Mouse (Mus musculus): ENCODE measurements around the gene Gabrr3. TPM values are rescaled to one million over a fixed set of nuclear protein-coding genes. Genes with fewer than 3 reads are reported as not detected.

The Gabrr3 gene
- not detected for polyA plus RNA-seq (2012; fragmentation: generic; extraction: Trizol)
- long read RNA-seq, experiment 1: 0 reads
- long read RNA-seq, experiment 2: 0 reads

DNA sequence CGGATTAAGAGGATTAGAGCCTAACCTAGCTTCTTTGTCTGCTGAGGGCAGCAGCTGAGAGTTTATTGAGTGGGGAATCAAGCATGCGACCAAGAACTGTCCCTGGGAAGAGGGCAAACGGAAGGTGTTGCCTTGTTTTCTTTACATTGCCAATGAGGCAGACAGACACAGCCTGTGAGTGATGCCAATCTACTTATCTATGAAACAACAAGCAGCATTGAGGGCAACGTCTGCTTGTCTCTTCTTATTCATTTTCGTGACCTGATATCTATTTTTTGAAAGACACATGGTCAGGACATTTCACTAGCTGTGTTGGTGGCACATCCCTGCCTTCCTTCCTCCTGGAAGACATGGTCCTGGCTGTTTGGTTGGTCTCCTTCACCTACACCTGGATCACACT lies at the start of gene Gabrr3:
Gene Gabrr3 (plus strand): TSS at position 301 of the 400 bp plus-strand sequence.
- no peaks in the 10 kb centered on the region for H3K79me3 ChIP-seq (ENCODE audit: low read depth)
- H3K79me2 ChIP-seq (ENCODE audit: control insufficient read depth, insufficient read depth): no peaks in the 10 kb centered on the region
- no peaks in the 10 kb centered on the region for H3K36me3 ChIP-seq (ENCODE audit: control insufficient read depth, insufficient read depth)
- TF ChIP-seq CEBPB (IDR thresholded peaks at IDR 0.05; ENCODE audit: low read depth) (no peak), USF1 (IDR thresholded peaks at IDR 0.05; ENCODE audit: low read depth) (no peak), FOSL1 (IDR thresholded peaks at IDR 0.05; ENCODE audit: insufficient read depth, low read length, poor library complexity, severe bottlenecking) (no peak)
- H3K27me3 ChIP-seq (ENCODE audit: control insufficient read depth, insufficient read depth, insufficient read length): no peaks in the 10 kb centered on the region
- H3K4me3 ChIP-seq (ENCODE audit: insufficient read depth, poor library complexity, severe bottlenecking): no peak within 1 kb of the TSS
- H3ac ChIP-seq (ENCODE audit: control insufficient read depth, insufficient read length, low read depth): no peak within 1 kb of the TSS

DNA sequence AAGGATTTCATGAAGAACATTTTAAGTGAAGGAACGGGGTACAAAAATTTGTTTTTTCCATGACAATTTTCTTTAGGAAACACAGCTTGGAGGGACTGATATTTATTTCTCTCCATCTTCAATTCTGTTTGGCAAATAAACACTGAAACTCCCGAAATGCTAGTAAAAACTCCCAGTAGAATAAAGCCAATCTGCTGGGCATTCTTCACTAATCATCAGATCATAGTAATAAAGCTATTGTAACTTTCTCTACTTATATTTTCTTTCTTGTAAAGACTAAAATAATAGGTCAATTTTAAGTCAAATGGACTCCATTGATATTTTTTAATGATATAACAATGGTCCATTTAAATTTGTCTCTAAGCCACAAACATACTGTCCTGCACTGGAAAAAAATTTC lies 43.2 kb upstream of the Gabrr3 start, which contains the start of gene Olfr209:
Gene Olfr209 (minus strand): TSS at position 101 of the 400 bp plus-strand sequence.
- Histone ChIP-seq H3K79me3 (ENCODE audit: low read depth) (no peaks in the 10 kb centered on the region), H3K4me3 (ENCODE audit: insufficient read depth, poor library complexity, severe bottlenecking) (no peak within 1 kb of the TSS), H3K79me2 (ENCODE audit: control insufficient read depth, insufficient read depth) (no peaks in the 10 kb centered on the region), H3K27me3 (ENCODE audit: control insufficient read depth, insufficient read depth, insufficient read length) (no peaks in the 10 kb centered on the region), H3K36me3 (ENCODE audit: control insufficient read depth, insufficient read depth) (no peaks in the 10 kb centered on the region), H3ac (ENCODE audit: control insufficient read depth, insufficient read length, low read depth) (no peak within 1 kb of the TSS)
- no peak for TF ChIP-seq CEBPB (IDR thresholded peaks at IDR 0.05; ENCODE audit: low read depth)
- TF ChIP-seq MYOG (IDR thresholded peaks at IDR 0.05; ENCODE audit: control insufficient read depth, extremely low read depth, insufficient read length): no peak
- no peak for TF ChIP-seq CTCF (IDR thresholded peaks at IDR 0.05; ENCODE audit: control insufficient read depth, insufficient read depth, insufficient read length)
- TF ChIP-seq FOSL1 (IDR thresholded peaks at IDR 0.05; ENCODE audit: insufficient read depth, low read length, poor library complexity, severe bottlenecking): no peak
- no peak for TF ChIP-seq MAX (IDR thresholded peaks at IDR 0.05)
- TF ChIP-seq USF1 (IDR thresholded peaks at IDR 0.05; ENCODE audit: low read depth): no peak
- TF ChIP-seq MYOD1 (IDR thresholded peaks at IDR 0.05; ENCODE audit: control insufficient read depth, insufficient read length, low read depth): no peak

DNA sequence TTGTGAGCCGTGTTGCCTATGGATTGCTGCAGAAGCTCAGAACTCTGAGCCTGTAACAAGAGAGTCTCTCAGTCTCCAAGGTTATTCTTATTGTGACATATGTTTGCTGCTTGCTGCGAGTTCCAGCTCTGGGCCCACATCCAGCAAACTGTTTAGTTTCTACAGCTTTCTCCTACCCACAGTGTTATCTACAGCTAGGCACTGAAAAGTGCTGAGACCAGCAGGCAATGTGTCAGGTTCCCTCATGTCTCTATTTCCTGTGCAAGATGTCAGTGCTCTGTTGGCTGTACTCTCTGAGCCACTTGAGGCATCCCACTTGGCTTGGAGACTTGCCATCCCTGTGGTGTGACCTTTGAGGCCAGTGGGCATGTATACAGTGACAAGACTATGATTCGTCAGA lies 13.8 kb upstream of the Gabrr3 start:
- Histone ChIP-seq H3K27me3 (ENCODE audit: control insufficient read depth, insufficient read depth, insufficient read length) (no peaks in the 10 kb centered on the region), H3K36me3 (ENCODE audit: control insufficient read depth, insufficient read depth) (no peaks in the 10 kb centered on the region), H3ac (ENCODE audit: control insufficient read depth, insufficient read length, low read depth) (no peak overlapping the region), H3K4me3 (ENCODE audit: insufficient read depth, poor library complexity, severe bottlenecking) (no peak overlapping the region), H3K79me3 (ENCODE audit: low read depth) (no peaks in the 10 kb centered on the region), H3K79me2 (ENCODE audit: control insufficient read depth, insufficient read depth) (no peaks in the 10 kb centered on the region)
- TF ChIP-seq MAX (IDR thresholded peaks at IDR 0.05) (no peak), MYOG (IDR thresholded peaks at IDR 0.05; ENCODE audit: control insufficient read depth, extremely low read depth, insufficient read length) (no peak)

DNA sequence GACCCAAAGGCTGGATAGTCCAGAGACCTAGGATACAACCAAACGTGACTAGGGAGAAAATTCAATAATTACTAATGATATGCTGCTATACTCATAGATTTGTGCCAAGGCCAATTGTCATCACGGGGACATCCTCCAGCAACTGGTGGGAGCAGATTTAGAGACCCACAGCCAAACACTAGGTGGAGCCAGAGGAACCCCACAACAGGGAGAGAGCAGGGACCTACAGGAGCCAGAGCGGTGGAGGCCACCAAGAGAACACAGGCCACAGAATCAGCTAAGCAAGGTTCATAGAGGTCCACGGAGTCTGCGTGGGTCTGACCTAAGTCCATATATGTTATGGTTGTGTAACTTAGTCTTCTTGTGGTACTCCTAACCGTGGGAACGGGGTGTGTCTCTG lies 6.0 kb upstream of the Gabrr3 start:
- TF ChIP-seq CEBPB (IDR thresholded peaks at IDR 0.05; ENCODE audit: low read depth) (no peak), CTCF (IDR thresholded peaks at IDR 0.05; ENCODE audit: control insufficient read depth, insufficient read depth, insufficient read length) (no peak), MYOG (IDR thresholded peaks at IDR 0.05; ENCODE audit: control insufficient read depth, extremely low read depth, insufficient read length) (no peak), FOSL1 (IDR thresholded peaks at IDR 0.05; ENCODE audit: insufficient read depth, low read length, poor library complexity, severe bottlenecking) (no peak), MAX (IDR thresholded peaks at IDR 0.05) (no peak), MYOD1 (IDR thresholded peaks at IDR 0.05; ENCODE audit: control insufficient read depth, insufficient read length, low read depth) (no peak), USF1 (IDR thresholded peaks at IDR 0.05; ENCODE audit: low read depth) (no peak)
- H3K36me3 ChIP-seq (ENCODE audit: control insufficient read depth, insufficient read depth): no peaks in the 10 kb centered on the region
- no peak overlapping the region for H3ac ChIP-seq (ENCODE audit: control insufficient read depth, insufficient read length, low read depth)
- H3K79me2 ChIP-seq (ENCODE audit: control insufficient read depth, insufficient read depth): no peaks in the 10 kb centered on the region
- H3K4me3 ChIP-seq (ENCODE audit: insufficient read depth, poor library complexity, severe bottlenecking): no peak overlapping the region
- no peaks in the 10 kb centered on the region for H3K79me3 ChIP-seq (ENCODE audit: low read depth)
- H3K27me3 ChIP-seq (ENCODE audit: control insufficient read depth, insufficient read depth, insufficient read length): no peaks in the 10 kb centered on the region

DNA sequence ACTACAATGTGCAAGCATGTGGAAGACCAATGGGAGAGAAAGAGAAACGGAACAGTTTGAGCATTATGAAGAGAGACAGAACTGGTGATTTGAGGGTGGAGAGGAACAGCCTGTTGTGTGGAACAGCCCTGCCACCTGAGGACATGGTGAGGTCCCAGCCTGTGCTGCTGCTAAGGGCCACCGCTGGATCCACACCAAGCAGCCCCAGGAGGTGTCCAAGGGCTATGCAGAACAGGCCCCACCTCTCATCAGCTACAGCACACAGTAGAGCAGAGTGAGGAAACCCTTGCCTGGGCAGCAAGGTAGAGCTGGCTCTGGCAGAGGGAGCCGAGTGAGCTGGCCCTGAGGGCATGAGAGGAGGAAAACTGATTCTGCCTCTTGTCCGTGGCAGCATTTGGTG lies 5.1 kb upstream of the Gabrr3 start:
- Histone ChIP-seq H3K4me3 (ENCODE audit: insufficient read depth, poor library complexity, severe bottlenecking) (no peak overlapping the region), H3K27me3 (ENCODE audit: control insufficient read depth, insufficient read depth, insufficient read length) (no peaks in the 10 kb centered on the region)
- no peak for TF ChIP-seq MYOG (IDR thresholded peaks at IDR 0.05; ENCODE audit: control insufficient read depth, extremely low read depth, insufficient read length)
- TF ChIP-seq CTCF (IDR thresholded peaks at IDR 0.05; ENCODE audit: control insufficient read depth, insufficient read depth, insufficient read length): no peak
- no peak for TF ChIP-seq USF1 (IDR thresholded peaks at IDR 0.05; ENCODE audit: low read depth)
- no peak for TF ChIP-seq MYOD1 (IDR thresholded peaks at IDR 0.05; ENCODE audit: control insufficient read depth, insufficient read length, low read depth)

DNA sequence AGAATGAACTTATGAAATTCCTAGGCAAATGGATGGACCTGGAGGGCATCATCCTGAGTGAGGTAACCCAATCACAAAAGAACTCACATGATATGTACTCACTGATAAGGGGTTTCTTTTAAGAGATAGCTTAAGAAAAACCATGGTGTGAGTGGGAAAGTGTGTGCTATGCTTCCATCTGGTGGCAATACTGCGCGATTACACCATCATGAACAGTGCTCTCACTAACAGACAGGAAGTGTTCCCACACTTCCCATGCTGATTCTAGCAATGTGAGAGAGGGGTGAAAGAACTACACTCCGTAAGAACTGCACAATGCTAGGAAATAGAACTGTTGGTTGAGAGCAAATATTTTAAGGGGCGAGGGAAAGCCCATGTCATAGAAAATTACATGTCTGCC lies 3.4 kb upstream of the Gabrr3 start:
- Histone ChIP-seq H3K79me2 (ENCODE audit: control insufficient read depth, insufficient read depth) (no peaks in the 10 kb centered on the region), H3K27me3 (ENCODE audit: control insufficient read depth, insufficient read depth, insufficient read length) (no peaks in the 10 kb centered on the region)
- TF ChIP-seq FOSL1 (IDR thresholded peaks at IDR 0.05; ENCODE audit: insufficient read depth, low read length, poor library complexity, severe bottlenecking) (no peak), CTCF (IDR thresholded peaks at IDR 0.05; ENCODE audit: control insufficient read depth, insufficient read depth, insufficient read length) (peak; percentile 52)

More for the DNA sequence above, 5.1 kb upstream of the Gabrr3 start:
- Histone ChIP-seq H3ac (ENCODE audit: control insufficient read depth, insufficient read length, low read depth) (no peak overlapping the region), H3K36me3 (ENCODE audit: control insufficient read depth, insufficient read depth) (no peaks in the 10 kb centered on the region), H3K79me3 (ENCODE audit: low read depth) (no peaks in the 10 kb centered on the region), H3K79me2 (ENCODE audit: control insufficient read depth, insufficient read depth) (no peaks in the 10 kb centered on the region)

More for the DNA sequence above, 3.4 kb upstream of the Gabrr3 start:
- Histone ChIP-seq H3K36me3 (ENCODE audit: control insufficient read depth, insufficient read depth) (no peaks in the 10 kb centered on the region), H3K79me3 (ENCODE audit: low read depth) (no peaks in the 10 kb centered on the region), H3ac (ENCODE audit: control insufficient read depth, insufficient read length, low read depth) (no peak overlapping the region), H3K4me3 (ENCODE audit: insufficient read depth, poor library complexity, severe bottlenecking) (no peak overlapping the region)

Data from C2C12 (cell line).